Mouse (Mus musculus): ENCODE measurements around the gene Acsm1.
"Not testable (repeated sequence)": the region's sequence is repeated elsewhere in the genome, so short reads cannot be mapped to it uniquely, and the experiment has no call there.

Gene Acsm1

DNA sequence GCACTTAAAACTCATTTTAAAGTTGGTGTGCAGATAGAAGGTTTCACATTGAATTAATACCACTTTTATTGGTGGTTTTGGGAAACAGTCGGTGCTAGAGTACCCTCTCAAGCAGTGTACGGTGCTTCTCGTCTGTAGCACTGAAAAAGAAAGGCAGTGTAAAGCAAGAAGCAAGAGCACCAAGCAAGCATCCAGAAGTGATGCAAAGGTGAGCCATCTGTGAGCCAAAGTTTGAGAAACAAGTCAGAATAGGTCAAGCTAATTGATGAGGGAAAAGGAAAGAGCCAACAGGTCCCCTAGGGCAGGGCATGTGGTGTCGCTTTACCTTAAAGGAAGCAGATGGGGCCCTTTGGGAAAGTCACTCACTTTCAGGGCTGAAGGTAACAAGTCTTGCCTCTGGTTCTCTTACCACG, at the start of gene Acsm1:
Gene Acsm1 (plus strand): TSS at position 363 of the 413 bp plus-strand sequence.
- no peak for DNase-seq (ENCODE audit: low spot score in 2 of 2)

DNA sequence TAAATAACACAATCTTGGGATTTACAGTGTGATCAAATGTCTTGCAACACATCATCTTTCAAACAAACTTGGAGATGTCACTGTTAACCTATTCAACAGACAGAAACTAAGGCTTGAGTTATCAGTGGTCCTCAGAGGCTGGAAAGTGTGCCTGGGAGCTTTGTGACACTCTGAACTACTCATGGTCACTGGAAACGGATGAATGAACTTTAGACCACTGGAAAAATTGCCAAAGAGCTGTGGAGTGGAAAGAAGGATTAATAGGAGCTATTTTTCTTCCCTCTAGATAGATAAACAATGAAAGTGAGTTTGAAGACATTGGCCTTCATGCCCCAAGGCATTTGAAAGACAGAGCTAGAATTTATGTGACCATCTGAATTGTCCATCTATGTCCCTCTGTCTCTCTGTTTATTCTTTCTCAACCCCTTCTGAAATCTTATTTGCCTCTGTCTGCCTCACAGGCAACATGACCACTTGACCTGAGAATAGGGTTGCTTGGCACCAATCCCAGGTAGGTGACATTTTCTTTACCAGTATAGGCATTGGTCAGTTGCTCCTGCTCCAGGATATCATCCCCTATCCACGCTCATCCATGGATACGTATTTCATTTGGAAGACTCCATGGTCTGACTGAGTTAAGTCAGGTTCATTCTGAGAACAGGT, 46.9 kb upstream of the Acsm1 start:
- DNase-seq (ENCODE audit: low spot score in 2 of 2) = no peak

DNA sequence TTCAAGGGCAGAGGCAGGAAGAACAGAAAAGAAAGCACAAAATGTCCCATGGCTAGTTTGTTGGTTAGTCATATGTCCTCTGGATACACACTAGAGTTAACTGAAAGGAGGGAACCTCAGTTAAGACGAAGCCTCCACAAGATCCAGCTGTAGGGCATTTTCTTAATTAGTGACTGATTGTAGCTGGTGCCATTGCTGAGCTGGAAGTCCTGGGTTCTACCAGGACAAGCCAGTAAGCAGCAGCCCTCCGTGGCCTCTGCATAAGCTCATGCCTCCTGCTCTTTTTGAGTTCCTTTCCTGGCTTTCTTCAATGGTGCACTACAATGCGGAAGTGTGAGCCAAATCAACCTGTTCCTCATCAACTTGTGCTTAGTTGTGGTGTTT, 46.4 kb upstream of the Acsm1 start:
- no peak for DNase-seq (ENCODE audit: low spot score in 2 of 2)

DNA sequence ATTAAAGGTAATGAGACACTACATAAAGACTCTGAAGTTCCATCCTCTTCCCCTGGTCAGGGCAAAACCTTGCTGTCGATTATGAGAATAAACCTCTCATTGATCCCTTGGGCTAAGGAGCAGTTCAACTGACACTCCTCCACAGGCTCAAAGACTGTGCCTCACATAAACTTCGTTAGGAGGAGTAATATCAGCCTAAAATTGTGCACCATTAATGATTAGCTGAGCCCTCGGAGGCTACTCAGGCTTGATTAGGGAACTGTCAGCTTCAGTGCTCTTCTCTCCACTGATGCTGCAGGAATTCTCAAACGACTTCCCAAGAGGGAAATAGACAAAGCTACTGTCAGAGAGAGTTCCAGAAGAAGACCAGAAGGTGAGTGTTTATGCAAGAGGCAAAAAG, 45.4 kb upstream of the Acsm1 start:
- no peak for DNase-seq (ENCODE audit: low spot score in 2 of 2)

DNA sequence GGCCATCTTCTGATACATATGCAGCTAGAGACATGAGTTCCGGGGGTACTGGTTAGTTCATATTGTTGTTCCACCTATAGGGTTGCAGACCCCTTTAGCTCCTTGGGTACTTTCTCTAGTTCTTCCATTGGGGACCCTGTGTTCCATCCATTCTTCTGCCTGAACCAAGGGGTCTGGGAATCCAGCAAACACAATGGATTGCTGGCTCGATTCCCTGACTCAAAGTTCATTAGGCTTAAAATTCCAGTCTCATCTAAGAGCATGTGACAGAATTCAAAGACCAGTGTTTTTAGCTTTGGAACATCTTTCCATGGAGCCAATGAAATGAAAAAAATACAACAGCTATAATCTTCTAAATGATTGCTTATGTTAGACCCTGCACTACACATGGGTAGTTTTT, 44.4 kb upstream of the Acsm1 start:
- DNase-seq (ENCODE audit: low spot score in 2 of 2) = not testable (repeated sequence)

DNA sequence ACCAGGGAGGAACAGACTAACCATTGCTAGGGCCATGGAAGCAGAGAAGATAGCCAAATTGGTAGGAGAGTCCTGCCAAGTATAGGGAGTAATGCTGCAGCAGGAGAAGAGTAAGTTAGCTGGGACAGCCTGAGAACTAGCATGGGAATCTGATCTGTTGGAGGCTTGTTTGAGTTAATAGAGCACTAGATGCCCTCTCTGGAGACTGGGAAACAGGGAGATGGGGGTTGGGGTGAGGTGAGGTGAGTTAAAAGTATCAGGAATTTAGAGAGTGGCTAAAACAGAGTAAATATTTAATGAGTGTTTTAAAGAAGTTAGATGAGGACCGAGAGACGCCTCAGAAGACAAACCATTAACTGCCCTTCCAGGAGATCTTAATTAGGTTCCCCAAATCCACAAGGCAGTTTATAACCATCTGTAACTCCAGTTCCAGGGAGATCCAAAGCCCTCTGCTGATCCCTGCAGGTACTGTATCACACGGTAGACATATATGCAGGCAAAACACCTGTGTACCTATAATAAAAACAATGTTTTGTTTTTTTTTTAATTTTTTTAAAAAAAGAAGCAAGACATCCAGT, 12.2 kb upstream of the Acsm1 start:
- no peak for DNase-seq (ENCODE audit: low spot score in 2 of 2)

DNA sequence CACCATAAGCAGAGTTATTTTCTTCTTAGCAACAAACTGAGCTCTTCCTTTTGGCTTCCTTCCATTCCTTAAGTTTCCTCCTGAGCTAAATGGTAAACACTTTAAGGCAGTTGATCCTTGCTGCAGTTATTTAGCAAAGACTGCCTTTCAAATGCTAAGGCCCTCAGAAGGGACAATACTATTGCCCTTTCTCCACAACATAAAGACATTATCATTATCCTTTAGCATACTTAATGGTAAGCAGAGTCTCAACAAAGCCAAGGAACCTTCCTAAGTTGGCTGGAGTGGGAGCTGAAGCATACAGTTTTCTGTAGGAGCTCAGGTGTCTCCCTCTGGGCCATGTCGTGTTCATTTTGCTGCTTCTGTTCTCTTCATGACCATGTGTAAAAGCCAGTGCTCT, 11.5 kb upstream of the Acsm1 start:
- no peak for DNase-seq (ENCODE audit: low spot score in 2 of 2)

DNA sequence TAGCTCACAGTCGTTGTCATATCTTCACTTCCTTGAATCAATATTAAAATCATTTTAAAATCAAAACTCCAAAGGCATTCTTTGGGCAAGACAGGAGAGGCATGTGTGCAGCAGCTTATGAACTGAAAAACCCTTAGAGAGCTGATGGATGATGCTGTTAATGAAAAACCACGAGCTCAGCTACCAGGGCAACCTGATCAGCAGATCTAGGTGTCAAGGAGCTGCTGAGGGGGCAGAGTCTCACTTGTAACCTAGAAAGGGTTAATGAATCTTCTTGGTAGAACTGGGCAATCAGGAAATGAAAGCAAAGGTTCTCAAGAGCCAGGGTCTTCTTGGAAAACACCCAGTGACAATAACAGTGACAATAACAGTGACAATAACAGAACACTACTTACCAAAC, 10.3 kb upstream of the Acsm1 start:
- DNase-seq (ENCODE audit: low spot score in 2 of 2) = no peak

DNA sequence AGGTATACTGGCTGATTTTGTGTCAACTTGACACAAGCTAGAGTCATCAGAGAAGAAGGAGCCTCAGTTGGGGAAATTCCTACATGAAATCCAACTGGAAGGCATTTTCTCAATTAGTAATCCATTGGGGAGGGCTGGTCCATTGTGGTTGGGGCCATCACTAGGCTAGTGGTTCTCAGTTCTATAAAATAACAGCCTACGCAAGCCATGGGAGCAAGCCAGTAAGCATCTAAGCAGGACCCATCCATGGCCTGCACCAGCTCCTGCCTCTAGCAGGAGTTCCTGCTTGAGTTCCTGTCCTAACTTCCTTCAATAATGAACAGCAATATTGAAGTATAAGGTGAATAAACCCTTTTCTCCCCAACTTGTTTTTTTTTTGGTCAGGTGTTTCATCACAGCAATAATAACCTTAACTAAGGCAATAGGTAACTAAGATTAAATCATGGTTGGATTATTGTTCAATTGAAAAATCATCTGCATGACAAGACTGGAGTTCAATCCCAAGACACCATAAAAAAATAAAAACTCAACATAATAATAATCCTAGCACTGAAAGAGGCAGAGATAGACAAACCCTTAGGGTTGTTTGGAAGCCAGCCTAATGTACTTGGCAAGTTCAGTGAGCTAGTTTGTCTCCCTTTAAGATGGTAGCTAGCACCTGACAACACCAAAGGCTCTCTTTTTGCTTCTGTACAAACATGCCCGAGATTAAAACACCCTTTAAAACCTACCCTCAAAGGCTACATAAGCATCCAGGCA, 5.5 kb upstream of the Acsm1 start:
- DNase-seq (ENCODE audit: low spot score in 2 of 2) = no peak

DNA sequence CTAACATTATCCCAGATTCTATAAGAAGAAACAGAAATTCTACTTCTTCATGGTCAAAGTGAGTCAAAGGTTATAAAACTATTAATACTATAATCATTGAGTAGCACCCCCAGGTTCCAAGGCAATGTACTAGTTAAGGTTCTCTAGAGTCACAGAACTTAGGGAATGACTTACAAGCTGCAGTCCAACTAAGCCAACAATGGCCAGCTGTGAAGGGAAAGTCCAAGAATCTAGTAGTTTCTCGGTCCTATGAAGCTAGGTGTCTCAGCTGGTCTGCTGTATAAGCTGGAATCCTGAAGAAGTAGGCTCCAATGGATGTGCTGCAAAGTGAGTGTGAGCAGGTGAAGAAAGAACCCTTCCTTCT, 4.9 kb upstream of the Acsm1 start:
- DNase-seq (ENCODE audit: low spot score in 2 of 2) = no peak

DNA sequence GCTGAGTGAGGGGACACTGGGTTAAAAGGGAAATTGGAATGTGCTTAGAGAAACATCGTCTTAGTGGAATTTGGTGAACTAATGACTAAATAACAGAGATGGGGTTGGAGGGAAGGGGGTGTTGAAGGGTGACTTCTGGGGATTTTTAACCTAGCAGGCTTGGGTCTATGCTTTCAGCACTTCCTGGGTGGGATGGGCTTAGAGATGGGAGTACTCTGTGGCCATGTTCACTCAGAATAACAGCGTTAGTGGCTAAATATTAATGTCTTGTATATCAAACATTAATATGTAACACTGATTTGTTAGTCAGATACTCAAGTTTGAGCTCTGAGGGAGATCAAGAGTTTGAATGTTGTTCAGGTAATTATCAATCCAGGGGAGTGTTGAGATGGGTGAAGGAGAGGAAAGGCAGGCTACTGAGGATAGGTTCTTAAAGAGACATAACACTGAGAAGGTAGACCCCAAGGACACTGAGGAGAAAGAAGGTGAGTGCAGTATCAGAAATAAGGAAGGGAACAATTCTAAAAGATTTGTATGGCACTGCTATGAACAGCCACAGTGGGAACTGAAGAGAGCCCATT, 1.8 kb upstream of the Acsm1 start:
- no peak for DNase-seq (ENCODE audit: low spot score in 2 of 2)

DNA sequence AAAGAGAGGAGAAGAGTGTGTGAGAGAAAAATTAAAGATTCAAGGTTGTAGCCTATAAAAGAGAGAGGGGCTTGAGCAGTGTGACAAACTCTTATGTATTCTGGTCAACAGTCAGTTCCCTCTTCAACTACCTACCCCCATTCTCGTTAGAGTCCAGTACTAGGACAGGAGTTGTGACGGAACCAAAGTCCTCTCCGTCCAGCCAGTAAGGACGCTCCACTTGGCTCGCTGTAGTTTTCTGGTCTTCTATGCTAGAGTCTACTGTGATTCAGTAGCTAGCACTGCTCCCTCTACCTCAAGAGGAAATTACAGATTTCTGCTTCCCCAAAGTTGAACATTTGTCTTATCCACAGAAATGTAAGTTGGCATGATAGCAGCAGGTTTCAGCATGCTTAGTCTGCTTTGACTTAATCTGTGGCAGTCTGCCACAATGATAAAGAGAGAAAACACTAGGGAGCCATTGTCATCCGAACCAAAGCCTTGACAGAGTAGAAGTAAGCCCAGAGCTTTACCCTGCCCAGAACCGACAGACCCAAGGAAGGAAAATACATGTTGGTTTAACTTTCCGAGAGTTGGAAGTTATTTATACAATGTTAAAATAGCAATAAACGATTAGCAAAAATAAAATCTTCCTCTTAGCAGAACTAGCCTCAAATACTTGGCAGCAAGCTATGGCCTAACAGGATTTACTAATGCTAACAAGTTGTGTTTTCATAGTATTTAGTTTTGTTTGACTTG, 731 bp upstream of the Acsm1 start:
- DNase-seq (ENCODE audit: low spot score in 2 of 2) = no peak

DNA sequence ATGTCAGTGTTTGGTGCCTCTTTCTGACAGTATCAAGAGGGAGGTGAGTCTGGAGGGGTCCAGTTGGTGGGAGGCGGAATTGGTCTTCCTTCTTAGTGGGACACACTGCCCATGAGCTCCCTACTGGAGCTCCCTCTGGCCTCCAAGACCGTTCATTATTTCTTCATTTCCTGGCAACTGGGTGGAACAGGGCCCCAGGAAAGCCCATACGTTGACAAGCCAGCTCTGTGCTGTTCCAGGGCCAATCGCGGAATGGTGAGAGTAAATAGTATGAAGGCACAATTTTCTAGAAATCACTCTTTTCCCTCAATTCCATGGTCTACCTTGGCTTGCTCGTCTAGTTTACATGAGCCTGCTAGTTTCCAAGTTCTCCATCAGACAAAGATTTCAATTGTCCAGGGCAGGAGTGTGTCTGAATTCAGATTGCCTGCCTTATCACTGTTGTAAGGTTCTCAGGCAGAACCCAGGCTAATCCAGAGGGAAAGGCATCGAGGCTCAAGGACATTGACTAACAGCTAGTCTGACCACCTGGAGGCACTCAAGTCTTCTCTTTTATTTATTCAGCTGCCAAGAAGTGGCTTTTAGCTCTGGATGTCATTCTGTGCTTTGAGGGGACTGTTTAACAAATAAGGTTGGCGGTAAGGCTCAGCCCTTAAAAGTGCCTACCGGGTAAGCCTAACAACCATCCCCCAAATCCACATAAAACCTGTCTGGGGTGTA, 1.1 kb downstream of the Acsm1 start:
- no peak for DNase-seq (ENCODE audit: low spot score in 2 of 2)

DNA sequence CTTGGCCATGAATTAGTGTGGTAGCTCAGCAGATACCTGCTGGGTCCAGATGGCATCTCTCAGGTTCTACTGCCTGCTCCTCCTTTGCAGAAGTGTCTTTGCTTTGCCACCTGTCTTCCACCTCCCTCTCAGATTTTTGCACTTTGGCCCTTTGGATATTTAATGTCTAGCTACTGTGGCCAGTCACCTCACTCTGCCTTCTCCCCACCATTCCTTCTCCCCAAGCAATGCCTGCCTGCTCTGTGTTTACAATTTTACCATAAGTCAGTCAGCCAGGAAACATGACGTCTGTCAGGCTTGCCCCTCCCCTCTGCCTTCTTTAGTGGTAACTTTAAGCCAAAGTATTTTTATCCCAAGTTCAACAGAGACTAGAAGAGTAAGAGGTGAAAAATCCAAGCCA, 9.7 kb downstream of the Acsm1 start:
- DNase-seq (ENCODE audit: low spot score in 2 of 2) = no peak

DNA sequence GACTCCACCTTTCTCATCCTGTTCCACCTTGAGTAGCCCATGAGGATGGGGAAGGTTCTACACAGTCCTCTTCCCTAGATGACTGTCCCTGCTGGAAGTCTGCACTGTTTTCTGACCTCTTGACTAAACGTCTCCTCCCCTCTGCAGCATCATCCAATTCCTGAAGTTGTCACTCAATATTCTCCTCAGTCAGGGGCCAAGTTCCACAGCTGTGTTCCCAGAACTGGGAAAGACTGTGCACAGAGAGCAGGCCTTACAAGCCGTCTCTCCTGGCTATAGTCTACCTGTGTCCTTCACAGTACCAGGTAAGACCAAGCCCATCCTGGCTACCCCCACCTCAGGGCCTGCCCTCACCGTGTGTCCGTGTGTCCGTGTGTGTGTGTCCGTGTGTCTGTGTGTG, 10.8 kb downstream of the Acsm1 start:
- no peak for DNase-seq (ENCODE audit: low spot score in 2 of 2)

DNA sequence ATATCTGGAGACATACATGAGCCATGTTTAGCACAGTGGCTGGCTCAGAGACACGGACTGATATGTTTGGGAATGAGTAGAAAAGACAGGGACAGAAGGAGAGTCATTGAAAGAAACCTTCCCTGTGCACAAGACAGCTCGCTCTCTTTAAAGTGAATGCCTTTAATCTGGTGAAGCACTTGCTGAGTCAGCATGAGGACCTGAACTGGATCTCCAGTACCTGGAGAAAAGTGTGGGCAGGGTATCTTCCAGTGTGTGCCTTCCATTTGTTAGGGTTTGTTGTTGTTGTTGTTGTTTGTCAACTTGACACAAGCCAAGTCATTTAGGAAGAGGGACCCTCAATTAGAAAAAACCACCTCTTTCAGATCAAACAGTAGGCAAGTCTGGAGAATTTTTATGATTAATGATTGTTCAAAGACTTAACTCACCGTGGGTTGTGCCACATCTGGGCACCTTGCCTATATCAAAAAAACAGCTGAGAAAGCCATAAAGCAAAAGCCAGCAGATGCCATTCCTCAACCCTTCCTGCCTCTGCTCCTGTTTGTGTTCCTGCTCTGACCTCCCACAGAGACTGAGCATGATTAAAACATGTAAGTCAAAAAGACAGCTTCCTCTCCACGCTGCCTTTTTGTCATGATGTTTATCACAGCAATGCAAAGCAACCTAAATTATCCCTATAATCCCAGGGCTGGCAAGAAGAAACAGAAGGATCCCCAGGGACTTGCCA, 11.5 kb downstream of the Acsm1 start:
- DNase-seq (ENCODE audit: low spot score in 2 of 2) = no peak

DNA sequence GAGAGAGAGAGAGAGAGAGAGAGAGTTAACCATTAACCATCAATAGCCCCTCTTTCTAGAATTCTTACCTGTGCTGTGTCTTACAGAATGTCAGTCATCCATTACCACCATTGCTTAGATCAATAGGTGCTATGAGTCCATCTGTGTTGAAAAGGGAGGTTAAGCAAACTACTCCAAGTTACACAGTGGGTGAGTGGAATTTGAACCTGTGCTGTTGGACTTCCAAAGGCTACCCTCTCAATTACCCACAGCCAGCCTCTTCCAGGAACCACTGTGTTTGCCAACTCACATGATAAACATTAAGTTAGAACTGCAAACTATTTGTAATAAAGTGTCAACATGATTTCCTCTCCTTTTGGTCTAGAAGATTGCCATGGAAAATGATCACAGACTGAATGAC, 13.3 kb downstream of the Acsm1 start:
- no peak for DNase-seq (ENCODE audit: low spot score in 2 of 2)

DNA sequence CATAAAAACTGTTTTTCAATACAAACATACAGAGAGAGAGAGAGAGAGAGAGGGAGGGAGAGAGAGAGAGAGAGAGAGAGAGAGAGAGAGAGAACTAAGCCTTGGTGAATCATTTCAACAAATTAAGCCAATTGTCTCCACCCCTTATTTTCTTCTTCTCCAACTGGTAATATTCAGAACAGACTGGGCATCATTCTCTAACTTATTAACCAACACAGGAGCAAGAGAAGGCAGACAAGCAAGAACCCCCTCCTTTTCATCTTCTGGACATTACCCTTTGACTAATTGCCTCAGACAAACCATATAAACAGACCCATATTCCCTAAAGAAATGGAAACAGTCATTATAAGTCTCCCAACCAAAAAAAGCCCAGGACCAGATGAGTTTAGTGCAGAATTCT, 31.9 kb downstream of the Acsm1 start:
- no peak for DNase-seq (ENCODE audit: low spot score in 2 of 2)

DNA sequence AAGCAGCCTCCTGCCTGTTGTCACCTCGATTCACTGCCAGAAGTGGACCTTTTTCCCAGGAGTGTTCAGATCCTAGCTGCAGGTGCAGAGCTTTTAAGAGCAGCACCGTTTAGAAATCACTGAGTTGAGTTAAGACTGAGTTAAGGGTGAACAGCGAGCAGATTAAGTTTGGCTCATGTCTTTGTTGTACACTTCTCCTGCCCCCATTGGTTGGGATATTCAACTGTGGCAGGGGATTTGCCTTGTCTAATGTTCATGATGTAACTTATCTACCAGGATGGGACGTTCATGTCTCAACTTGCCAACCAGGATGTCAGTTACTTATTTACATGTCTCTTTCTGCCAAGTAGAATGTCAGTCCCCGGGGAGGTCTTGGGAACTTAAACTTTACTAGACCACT, 35.5 kb downstream of the Acsm1 start:
- no peak for DNase-seq (ENCODE audit: low spot score in 2 of 2)

DNA sequence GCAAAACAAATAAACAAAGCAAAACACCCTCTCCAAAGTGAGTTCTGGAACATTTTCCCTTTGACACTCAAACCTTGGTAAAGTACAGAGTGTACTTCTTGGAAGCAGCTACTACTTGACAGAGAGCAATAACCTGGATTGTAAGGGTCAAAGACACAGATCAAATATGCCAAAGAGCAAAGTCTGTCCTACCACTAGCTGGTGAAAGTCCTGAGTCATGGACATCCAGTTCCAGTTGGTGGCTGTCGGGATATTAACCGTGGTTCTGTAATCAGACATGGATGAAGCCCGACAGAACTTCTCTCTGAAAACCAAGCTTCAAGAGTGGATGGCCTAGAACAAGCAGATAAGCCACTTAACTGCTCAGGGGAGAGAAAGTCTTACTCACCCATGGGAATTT, 61.1 kb downstream of the Acsm1 start:
- no peak for DNase-seq (ENCODE audit: low spot score in 2 of 2)

DNA sequence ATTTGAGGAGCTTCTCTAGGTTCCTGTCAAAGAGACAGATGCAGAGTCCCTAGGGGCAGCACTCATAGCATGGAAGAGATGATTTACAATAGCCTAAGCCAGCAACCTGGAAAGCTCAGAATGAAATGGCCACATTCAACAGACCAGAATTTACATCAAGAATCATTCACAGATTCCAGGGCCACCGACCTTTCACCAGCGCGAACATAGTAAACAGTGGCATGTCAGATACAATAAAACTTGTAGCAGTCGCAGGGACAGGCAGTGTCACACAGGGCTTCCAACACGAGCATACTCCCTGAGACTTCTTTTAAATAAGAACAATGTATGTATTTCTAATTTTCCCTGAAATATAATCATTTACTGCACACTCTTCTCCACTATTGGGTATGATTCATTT, 63.6 kb downstream of the Acsm1 start:
- DNase-seq (ENCODE audit: low spot score in 2 of 2) = no peak
